Mouse (Mus musculus) hindbrain, embryonic 16.5 days (tissue): Measurements from ENCODE around the gene Phb. TPM values are rescaled to one million over a fixed set of nuclear protein-coding genes. Genes with fewer than 3 reads are reported as not detected.
A peak's percentile ranks its signal among the peaks of the same experiment; 100 is the strongest.
"Not testable (repeated sequence)": the region's sequence is repeated elsewhere in the genome, so short reads cannot be mapped to it uniquely, and the experiment has no call there.

Experiments
- ATAC-seq: fragments of 200-750 bp; cut with Nextera tagmentation; 2 replicates; pipeline ENCODE4 v1.8.0; 2017; ENCODE audit warnings: moderate TSS enrichment, moderate library complexity
- H3K27ac ChIP-seq: fragments of 300-500 bp; sonication (generic); 2 replicates; pipeline ENCODE4 v1.5.1; 2014; ENCODE audit warnings: low read depth, mild to moderate bottlenecking, control low read depth, low read length, moderate library complexity
- H3K27me3 ChIP-seq: fragments of 300-500 bp; sonication (generic); replicated peaks from 2 replicates; pipeline ENCODE4 v1.6.1; 2014; ENCODE audit warnings: low read length; ENCODE audit not compliant: control insufficient read depth, insufficient read depth
- H3K36me3 ChIP-seq: fragments of 300-500 bp; sonication (generic); 2 replicates; pipeline ENCODE4 v1.6.1; 2014; ENCODE audit warnings: mild to moderate bottlenecking, low read length, moderate library complexity, mixed read lengths; ENCODE audit not compliant: control insufficient read depth, insufficient read depth
- H3K4me1 ChIP-seq: fragments of 300-500 bp; sonication (generic); 2 replicates; pipeline ENCODE4 v1.6.1; 2014; ENCODE audit warnings: low read depth, low read length; ENCODE audit not compliant: control insufficient read depth, insufficient read depth
- H3K4me2 ChIP-seq: fragments of 300-500 bp; sonication (generic); 2 replicates; pipeline ENCODE4 v1.6.1; 2014; ENCODE audit warnings: mild to moderate bottlenecking, low read length, control low read depth, moderate library complexity
- H3K4me3 ChIP-seq: fragments of 300-500 bp; sonication (generic); 2 replicates; pipeline ENCODE4 v1.5.1; 2014; ENCODE audit warnings: mild to moderate bottlenecking, low read length, control low read depth, moderate library complexity
- H3K9ac ChIP-seq: fragments of 300-500 bp; sonication (generic); 2 replicates; pipeline ENCODE4 v1.6.1; 2014; ENCODE audit warnings: low read depth, mild to moderate bottlenecking, control low read depth, low read length, moderate library complexity
- H3K9me3 ChIP-seq: fragments of 300-500 bp; sonication (generic); 2 replicates; pipeline ENCODE4 v1.6.1; 2014; ENCODE audit warnings: mild to moderate bottlenecking, low read length, moderate library complexity; ENCODE audit not compliant: control insufficient read depth
- WGBS: fragments of 180-500 bp; shearing (Covaris S2); extraction: QIAGEN DNeasy Blood & Tissue Kit; methylation state at CpG from one replicate; pipeline ENCODE4 v1.1.7; 2014; 5-methylcytosine and 5-hydroxymethylcytosine counted together
- polyA plus RNA-seq: library from polyadenylated mRNA; unstranded; fragments of >200 nt; fragmentation: Nextera tagmentation; extraction: Ambion mirVana; gene quantifications from 2 replicates; pipeline ENCODE4 v1.2.1, GENCODE M21; 2015

Gene Phb
- polyA plus RNA-seq, 1 experiment from 2014 or later, result 189 TPM

GRCm38 (mm10) chr11:95647791-95648190 lies 19.0 kb upstream of the Phb start:
- Histone ChIP-seq H3K4me1 (peaks cover 10% of the 10 kb centered on the region), H3K27me3 (peaks cover 8% of the 10 kb centered on the region), H3K4me2 (no peak overlapping the region), H3K9me3 (no peaks in the 10 kb centered on the region), H3K36me3 (no peaks in the 10 kb centered on the region), H3K9ac (no peak overlapping the region), H3K27ac (no peak overlapping the region), H3K4me3 (no peak overlapping the region)
- 41% methylated on average over 3 of the region's 3 CpGs for WGBS
- no peak for ATAC-seq

GRCm38 (mm10) chr11:95648827-95649226 lies 17.9 kb upstream of the Phb start:
- Histone ChIP-seq H3K27ac (no peak overlapping the region), H3K9ac (no peak overlapping the region), H3K36me3 (no peaks in the 10 kb centered on the region), H3K9me3 (no peaks in the 10 kb centered on the region), H3K27me3 (peaks cover 6% of the 10 kb centered on the region), H3K4me3 (no peak overlapping the region), H3K4me1 (peaks cover 7% of the 10 kb centered on the region), H3K4me2 (no peak overlapping the region)
- 5% methylated on average over 4 of the region's 4 CpGs for WGBS
- ATAC-seq, result peak; percentile 67; the same call in 1 of the 2 replicates

- Histone ChIP-seq H3K4me3 (no peak overlapping the region), H3K27me3 (peaks cover 6% of the 10 kb centered on the region), H3K9me3 (no peaks in the 10 kb centered on the region), H3K36me3 (no peaks in the 10 kb centered on the region), H3K27ac (no peak overlapping the region), H3K9ac (no peak overlapping the region), H3K4me2 (no peak overlapping the region), H3K4me1 (peaks cover 7% of the 10 kb centered on the region)
- no peak for ATAC-seq
- WGBS, result 79% methylated on average over 7 of the region's 7 CpGs
Observed at GRCm38 (mm10) chr11:95649560-95649959, 17.2 kb upstream of the Phb start.

GRCm38 (mm10) chr11:95650001-95650400 lies 16.8 kb upstream of the Phb start:
- Histone ChIP-seq H3K4me2 (no peak overlapping the region), H3K9me3 (no peaks in the 10 kb centered on the region), H3K4me3 (no peak overlapping the region), H3K27me3 (peaks cover 6% of the 10 kb centered on the region; the same call in 1 of the 2 replicates), H3K9ac (no peak overlapping the region), H3K27ac (no peak overlapping the region), H3K36me3 (no peaks in the 10 kb centered on the region), H3K4me1 (peaks cover 7% of the 10 kb centered on the region)
- ATAC-seq, result no peak
- WGBS, result 25% methylated on average over 2 of the region's 2 CpGs

GRCm38 (mm10) chr11:95650981-95651380 lies 15.8 kb upstream of the Phb start:
- Histone ChIP-seq H3K36me3 (no peaks in the 10 kb centered on the region), H3K27me3 (no peaks in the 10 kb centered on the region), H3K9ac (no peak overlapping the region), H3K4me1 (no peaks in the 10 kb centered on the region), H3K4me3 (no peak overlapping the region), H3K27ac (no peak overlapping the region), H3K9me3 (no peaks in the 10 kb centered on the region), H3K4me2 (no peak overlapping the region)
- ATAC-seq, result no peak
- WGBS, result 74% methylated on average over 9 of the region's 9 CpGs

GRCm38 (mm10) chr11:95657449-95657848 lies 9.3 kb upstream of the Phb start:
- Histone ChIP-seq H3K36me3 (no peaks in the 10 kb centered on the region), H3K4me1 (no peaks in the 10 kb centered on the region), H3K27me3 (no peaks in the 10 kb centered on the region), H3K9me3 (no peaks in the 10 kb centered on the region), H3K4me2 (no peak overlapping the region), H3K9ac (no peak overlapping the region), H3K27ac (no peak overlapping the region), H3K4me3 (no peak overlapping the region)
- WGBS, result 66% methylated on average over 4 of the region's 4 CpGs
- no peak for ATAC-seq

GRCm38 (mm10) chr11:95667177-95667576 lies 420 bp downstream of the Phb start:
- H3K4me2 ChIP-seq, result peak overlapping the region; percentile 90
- peak overlapping the region; percentile 59; the same call in 1 of the 2 replicates for H3K27ac ChIP-seq
- no peak for ATAC-seq
- no peaks in the 10 kb centered on the region for H3K9me3 ChIP-seq
- H3K4me1 ChIP-seq, result peaks cover 6% of the 10 kb centered on the region
- peaks cover 6% of the 10 kb centered on the region; the same call in 1 of the 2 replicates for H3K36me3 ChIP-seq
- WGBS, result 2% methylated on average over 11 of the region's 11 CpGs
- H3K27me3 ChIP-seq, result no peaks in the 10 kb centered on the region; the same call in 1 of the 2 replicates
- H3K4me3 ChIP-seq, result peak overlapping the region; percentile 87
- peak overlapping the region; percentile 80 for H3K9ac ChIP-seq

- H3K4me3 ChIP-seq, H3K27me3 ChIP-seq, ATAC-seq, H3K4me2 ChIP-seq, H3K27ac ChIP-seq, H3K9me3 ChIP-seq, H3K4me1 ChIP-seq, H3K9ac ChIP-seq: not testable (repeated sequence)
- WGBS, result 89% methylated on average over 7 of the region's 7 CpGs
- H3K36me3 ChIP-seq, result peaks cover 12% of the 10 kb centered on the region; the same call in 1 of the 2 replicates
Observed at GRCm38 (mm10) chr11:95668086-95668485, 1.3 kb downstream of the Phb start.

- peaks cover 41% of the 10 kb centered on the region for H3K36me3 ChIP-seq
- H3K4me3 ChIP-seq, result no peak overlapping the region
- WGBS, result 91% methylated on average over 14 of the region's 14 CpGs
- H3K4me1 ChIP-seq, result peaks cover 3% of the 10 kb centered on the region; the same call in 1 of the 2 replicates
- no peak for ATAC-seq
- H3K27me3 ChIP-seq, result no peaks in the 10 kb centered on the region
- H3K9me3 ChIP-seq, result no peaks in the 10 kb centered on the region
- no peak overlapping the region for H3K27ac ChIP-seq
- H3K4me2 ChIP-seq, result no peak overlapping the region
- H3K9ac ChIP-seq, result no peak overlapping the region
Observed at GRCm38 (mm10) chr11:95675498-95675897, 8.7 kb downstream of the Phb start.

GRCm38 (mm10) chr11:95676307-95676706 lies 9.6 kb downstream of the Phb start:
- WGBS, result 16% methylated on average over 6 of the region's 6 CpGs
- peaks cover 44% of the 10 kb centered on the region for H3K36me3 ChIP-seq
- H3K9ac ChIP-seq, result no peak overlapping the region
- no peaks in the 10 kb centered on the region for H3K27me3 ChIP-seq
- peak; percentile 72; the same call in 1 of the 2 replicates for ATAC-seq
- H3K4me2 ChIP-seq, result no peak overlapping the region
- H3K27ac ChIP-seq, result peak overlapping the region; percentile 23; the same call in 1 of the 2 replicates
- H3K9me3 ChIP-seq, result no peaks in the 10 kb centered on the region
- H3K4me1 ChIP-seq, result peaks cover 3% of the 10 kb centered on the region; the same call in 1 of the 2 replicates
- H3K4me3 ChIP-seq, result no peak overlapping the region
